Mouse (Mus musculus) bone marrow, adult 2 months (tissue): ENCODE data around the gene Tmem56. TPM values are rescaled to one million over a fixed set of nuclear protein-coding genes. Genes with fewer than 3 reads are reported as not detected.

Experiments
- H3K27ac ChIP-seq: fragments of 200-500 bp; 2 replicates; pipeline ENCODE4 v1.5.1; 2012; ENCODE audit warnings: low read depth, mild to moderate bottlenecking, control low read depth, inconsistent platforms, low read length; ENCODE audit not compliant: control insufficient read depth, poor library complexity, insufficient read depth
- H3K4me1 ChIP-seq: fragments of 200-500 bp; 2 replicates; pipeline ENCODE4 v1.6.1; 2011; ENCODE audit warnings: low read length; ENCODE audit not compliant: control insufficient read depth, insufficient read depth
- H3K4me3 ChIP-seq: fragments of 200-500 bp; replicated peaks from 2 replicates; pipeline ENCODE3; 2011; ENCODE audit warnings: mild to moderate bottlenecking, low read depth, low read length, control low read depth; ENCODE audit not compliant: control insufficient read depth
- CTCF ChIP-seq: fragments of 200-500 bp; IDR thresholded peaks from 2 replicates; pipeline ENCODE4 v1.5.1; 2011; ENCODE audit warnings: low read length, control low read depth; ENCODE audit not compliant: control insufficient read depth, insufficient read depth
- POLR2A ChIP-seq: fragments of 200-500 bp; IDR thresholded peaks from 2 replicates; pipeline ENCODE4 v1.6.1; 2011; ENCODE audit warnings: low read depth, mild to moderate bottlenecking, control low read depth, low read length, borderline replicate concordance; ENCODE audit not compliant: control insufficient read depth
- WGBS: fragments of 180-500 bp; shearing (Covaris S2); methylation state at CpG from one replicate; pipeline ENCODE4 v1.1.7; 2018; 5-methylcytosine and 5-hydroxymethylcytosine counted together
- polyA plus RNA-seq: library from polyadenylated mRNA; stranded (reverse); fragments of >200 nt; gene quantifications from 2 replicates; pipeline ENCODE4 v1.2.4, GENCODE M21; 2011; ENCODE audit warnings: low replicate concordance; ENCODE audit not compliant: missing spikeins, insufficient read depth, insufficient read length

Gene Tmem56
- polyA plus RNA-seq, 1 experiment: 8.9 TPM

DNA sequence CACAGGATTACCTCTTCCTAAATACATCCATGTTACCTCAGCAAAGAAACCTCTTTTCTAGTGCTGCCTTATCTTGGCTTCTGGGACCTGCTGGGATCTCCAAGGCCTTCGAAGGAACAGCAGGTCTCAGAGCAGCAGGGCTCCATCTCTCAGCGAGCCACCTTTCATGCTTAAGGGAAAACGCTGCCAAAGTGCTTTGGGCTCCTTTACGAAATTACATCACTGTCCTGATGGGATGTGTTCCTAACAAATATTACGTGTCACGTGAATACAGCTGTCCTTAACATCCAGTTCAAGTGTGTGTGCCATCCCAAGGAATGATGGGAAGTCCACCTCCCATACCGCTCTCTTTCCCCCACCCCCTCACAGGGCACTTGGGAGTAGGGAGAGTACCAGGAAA, 22.9 kb downstream of the Tmem56 start:
- WGBS: 90% methylated on average over 7 of the region's 7 CpGs

GRCm38 (mm10) chr3:121258521-121259478, 24.1 kb downstream of the Tmem56 start:
- TF ChIP-seq CTCF (no peak), POLR2A (no peak)
- Histone ChIP-seq H3K27ac (no peak overlapping the region), H3K4me3 (no peak overlapping the region), H3K4me1 (no peaks in the 10 kb centered on the region)
- 19% methylated on average over 20 of the region's 20 CpGs for WGBS

More for the DNA sequence above, 22.9 kb downstream of the Tmem56 start:
- H3K4me3 ChIP-seq: no peak overlapping the region
- no peak overlapping the region for H3K27ac ChIP-seq
- no peak for TF ChIP-seq POLR2A
- no peak for TF ChIP-seq CTCF
- H3K4me1 ChIP-seq: no peaks in the 10 kb centered on the region; the same call in none of the 2 replicates

DNA sequence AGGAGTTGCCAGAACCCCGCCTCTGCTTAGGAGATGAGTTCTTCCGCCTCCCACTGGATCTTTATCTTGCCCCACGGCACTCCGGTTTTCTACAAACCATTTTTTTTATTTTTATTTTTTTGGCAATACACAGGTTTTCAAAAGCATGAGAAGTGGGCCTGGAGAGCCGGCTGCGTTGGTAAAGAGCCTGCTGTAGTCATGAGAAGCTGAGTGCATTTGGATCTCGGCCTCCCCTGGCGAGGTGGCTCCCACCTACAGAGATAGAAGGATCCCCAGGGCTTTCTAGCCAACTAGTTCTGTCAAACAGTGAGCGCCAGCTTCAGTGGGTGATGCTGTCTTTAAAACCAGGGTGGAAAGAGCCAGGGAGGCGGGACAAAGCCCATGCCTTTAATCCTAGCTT, 25.5 kb downstream of the Tmem56 start:
- Histone ChIP-seq H3K4me1 (no peaks in the 10 kb centered on the region), H3K27ac (no peak overlapping the region), H3K4me3 (no peak overlapping the region)
- WGBS: 86% methylated on average over 10 of the region's 10 CpGs
- TF ChIP-seq CTCF (no peak), POLR2A (no peak)

- Histone ChIP-seq H3K4me1 (no peaks in the 10 kb centered on the region), H3K4me3 (no peak overlapping the region), H3K27ac (no peak overlapping the region)
- TF ChIP-seq POLR2A (no peak), CTCF (no peak)
- 92% methylated on average over 8 of the region's 8 CpGs for WGBS
These were observed 26.8 kb downstream of the Tmem56 start for GRCm38 (mm10) chr3:121256131-121256530.

DNA sequence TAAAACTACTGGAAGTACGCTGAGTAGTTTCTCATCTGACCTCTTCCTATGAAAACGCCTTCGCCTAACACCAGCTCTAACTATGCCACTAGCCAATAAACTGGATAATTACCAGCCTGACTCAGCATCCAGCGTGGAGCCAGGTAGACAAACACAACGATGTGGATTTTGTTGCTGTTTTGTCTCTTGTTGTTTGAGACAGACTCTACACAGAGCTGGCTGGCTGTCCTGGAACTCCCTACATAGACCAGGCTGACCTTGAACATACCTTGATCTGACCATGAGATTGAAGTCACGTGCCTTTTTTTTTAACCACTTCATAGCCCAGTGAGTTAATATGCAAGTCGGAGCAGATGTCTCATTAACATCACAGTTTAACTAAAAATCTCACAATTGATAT, 27.4 kb downstream of the Tmem56 start:
- no peaks in the 10 kb centered on the region for H3K4me1 ChIP-seq
- TF ChIP-seq CTCF (no peak), POLR2A (no peak)
- 90% methylated on average over 7 of the region's 7 CpGs for WGBS
- H3K4me3 ChIP-seq: no peak overlapping the region
- H3K27ac ChIP-seq: no peak overlapping the region

DNA sequence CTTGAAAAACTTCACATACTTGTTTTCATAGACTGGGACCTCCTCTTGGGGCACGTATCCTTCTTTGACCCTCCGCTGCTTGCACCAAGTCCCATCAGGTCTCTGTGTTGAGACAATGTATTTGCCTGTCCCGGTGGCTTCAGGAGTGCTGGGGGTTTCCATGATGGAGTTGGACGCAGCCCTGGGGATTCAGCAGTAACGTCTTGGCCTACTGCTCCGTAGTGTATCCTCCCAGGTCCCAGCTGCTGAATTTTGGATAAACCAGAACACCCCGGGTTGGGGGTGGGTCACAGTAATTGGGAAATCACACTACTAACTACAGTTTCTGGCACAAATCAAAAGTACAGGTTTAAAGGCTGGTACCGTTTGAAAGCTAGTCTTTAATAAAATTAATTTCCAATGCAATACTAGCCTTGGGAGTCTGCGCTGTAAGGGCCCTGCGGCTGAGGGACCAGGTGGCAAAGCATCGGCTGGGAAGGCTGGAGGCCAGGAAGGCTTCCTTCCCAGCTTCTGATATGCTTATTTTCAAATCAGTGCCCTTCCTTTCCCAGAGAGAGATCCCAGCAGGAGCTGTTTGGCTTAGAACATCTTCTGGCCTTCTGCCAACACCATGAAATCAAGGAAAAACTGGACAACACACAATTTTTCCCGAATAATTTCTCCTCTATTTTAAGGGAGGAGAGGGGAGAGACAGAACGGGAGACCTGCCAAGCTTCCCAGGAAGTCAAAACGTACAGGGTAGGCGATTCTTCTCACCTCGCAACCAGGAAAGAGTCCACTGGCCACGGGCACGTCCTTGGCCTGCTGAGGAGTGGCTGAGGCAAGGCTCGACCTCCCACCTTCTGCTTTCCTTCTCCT, 32.1 kb downstream of the Tmem56 start:
- no peaks in the 10 kb centered on the region for H3K4me1 ChIP-seq
- no peak for TF ChIP-seq CTCF
- no peak for TF ChIP-seq POLR2A
- H3K27ac ChIP-seq: no peak overlapping the region
- WGBS: 86% methylated on average over 19 of the region's 19 CpGs
- H3K4me3 ChIP-seq: no peak overlapping the region

- TF ChIP-seq CTCF: no peak
- TF ChIP-seq POLR2A: no peak
- no peak overlapping the region for H3K4me3 ChIP-seq
- 94% methylated on average over 9 of the region's 9 CpGs for WGBS
- no peak overlapping the region for H3K27ac ChIP-seq
- no peaks in the 10 kb centered on the region for H3K4me1 ChIP-seq
These were observed 32.9 kb downstream of the Tmem56 start for GRCm38 (mm10) chr3:121250048-121250447.

- 4% methylated on average over 4 of the region's 4 CpGs for WGBS
- Histone ChIP-seq H3K27ac (no peak overlapping the region), H3K4me1 (no peaks in the 10 kb centered on the region), H3K4me3 (no peak overlapping the region)
- TF ChIP-seq CTCF: no peak
- TF ChIP-seq POLR2A: no peak
These were observed 40.0 kb downstream of the Tmem56 start for GRCm38 (mm10) chr3:121242941-121243340.
